Mouse (Mus musculus): ENCODE results near the gene Armc12.
"Not testable (repeated sequence)": the region's sequence is repeated elsewhere in the genome, so short reads cannot be mapped to it uniquely, and the experiment has no call there.

DNA sequence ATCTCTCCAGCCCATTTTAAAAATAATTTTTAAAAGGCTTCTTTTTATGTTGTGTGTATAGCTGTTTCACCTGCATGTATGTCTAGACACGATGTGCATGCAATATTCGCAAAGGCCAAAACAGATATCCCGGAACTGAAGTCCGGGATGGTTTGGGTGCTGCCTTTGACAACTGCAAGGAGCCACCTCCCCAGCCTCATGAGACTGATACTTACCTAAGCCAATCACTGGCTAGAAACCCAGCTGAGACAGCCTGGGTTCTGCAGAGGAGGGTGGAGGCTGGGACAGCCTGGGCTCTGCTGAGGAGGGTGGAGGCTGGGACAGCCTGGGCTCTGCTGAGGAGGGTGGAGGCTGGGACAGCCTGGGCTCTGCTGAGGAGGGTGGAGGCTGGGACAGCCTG, 23.4 kb downstream of the Armc12 start:
- TF ChIP-seq GATA1 (IDR thresholded peaks at IDR 0.05; ENCODE audit: borderline replicate concordance, low read length); FLI1 (IDR thresholded peaks at IDR 0.05; ENCODE audit: low read length): not testable (repeated sequence)
